Mouse (Mus musculus): ENCODE measurements around the gene Gm49661.

DNA sequence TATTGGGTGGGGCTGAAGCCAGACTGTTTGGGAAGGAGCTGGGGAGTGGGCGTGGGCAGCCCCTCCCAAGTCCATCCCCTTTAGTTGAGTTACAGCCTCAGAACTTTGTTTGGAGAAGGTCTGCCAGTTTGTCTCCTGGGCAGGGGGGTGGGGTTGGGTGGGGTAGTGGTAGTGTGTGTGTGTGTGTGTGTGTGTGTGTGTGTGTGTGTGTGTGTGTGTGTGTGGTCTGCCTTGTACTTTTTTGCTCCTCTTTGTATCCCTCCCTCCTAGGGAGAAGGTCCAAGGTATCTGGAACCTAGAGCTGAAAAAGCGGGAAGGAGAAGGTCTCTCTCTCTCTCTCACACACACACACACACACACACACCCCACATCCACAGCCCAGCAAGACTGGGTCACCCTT lies 45.2 kb upstream of the Gm49661 start, which contains the start of gene Best2:
- TF ChIP-seq NANOG (IDR thresholded peaks at IDR 0.05; ENCODE audit: borderline replicate concordance, low read length) (no peak), CTCF (conservative IDR thresholded peaks at IDR 0.05; ENCODE audit: low read length) (no peak)
